Mouse (Mus musculus): ENCODE data around the gene Tmco1.

Gene Tmco1

DNA sequence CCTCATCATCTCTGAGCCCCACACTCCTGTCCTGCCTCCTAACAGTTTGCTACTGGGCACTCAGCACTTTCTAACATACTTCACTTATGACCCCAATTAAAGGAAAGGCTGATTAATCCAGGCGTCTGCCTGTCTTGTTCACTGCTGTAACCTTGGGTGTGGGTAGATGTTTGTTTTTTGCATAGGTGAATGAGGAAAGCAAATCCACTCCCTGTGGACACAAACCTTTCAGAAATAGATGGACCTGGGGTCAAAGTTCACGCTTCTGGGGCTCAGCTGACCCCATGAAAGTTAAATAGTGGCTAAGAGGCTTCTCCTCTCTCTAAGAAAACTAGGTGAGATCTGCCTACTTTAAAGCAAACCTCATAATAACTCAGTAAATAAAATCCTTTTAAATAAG is 66.8 kb downstream of the Tmco1 start:
- DNase-seq, result no peak

DNA sequence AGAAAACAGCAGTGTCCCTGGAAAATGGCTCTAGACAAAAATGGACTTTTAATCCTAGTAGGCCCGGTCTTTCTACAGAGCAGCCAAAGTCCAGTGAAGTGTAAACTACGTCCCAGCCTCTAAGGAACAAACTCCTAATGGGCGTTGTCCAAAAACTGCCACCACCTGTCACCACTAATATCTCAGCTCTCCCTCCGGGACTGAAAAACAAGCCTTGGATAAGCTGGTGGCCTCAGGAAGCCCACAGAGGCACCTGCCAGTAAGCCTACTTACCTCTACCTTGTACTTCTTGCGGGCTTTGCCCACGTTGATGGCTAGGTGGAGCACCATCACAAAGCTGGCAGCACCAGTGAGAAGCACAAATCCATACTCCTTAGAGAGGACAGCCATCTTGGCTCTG is 69.8 kb downstream of the Tmco1 start:
- DNase-seq, result no peak

DNA sequence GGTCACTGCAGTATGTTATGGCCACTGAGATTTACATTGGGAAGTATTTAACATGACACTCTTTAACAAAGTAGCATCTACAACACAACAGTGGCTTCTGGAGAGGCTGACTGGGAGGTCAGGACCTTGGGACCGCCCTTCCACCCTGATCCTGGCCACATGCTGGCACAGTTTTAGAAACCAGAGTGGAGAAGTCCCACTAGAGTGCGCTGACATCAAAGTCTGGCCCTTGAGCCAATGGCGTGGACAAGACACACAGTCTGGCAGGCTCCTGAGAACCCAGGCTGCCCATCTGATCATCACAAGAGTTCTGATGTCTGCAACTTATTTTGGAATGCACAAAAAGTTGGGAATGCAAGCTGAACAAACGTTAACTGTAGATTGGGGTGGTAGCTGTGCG is 71.6 kb downstream of the Tmco1 start:
- DNase-seq, result no peak

DNA sequence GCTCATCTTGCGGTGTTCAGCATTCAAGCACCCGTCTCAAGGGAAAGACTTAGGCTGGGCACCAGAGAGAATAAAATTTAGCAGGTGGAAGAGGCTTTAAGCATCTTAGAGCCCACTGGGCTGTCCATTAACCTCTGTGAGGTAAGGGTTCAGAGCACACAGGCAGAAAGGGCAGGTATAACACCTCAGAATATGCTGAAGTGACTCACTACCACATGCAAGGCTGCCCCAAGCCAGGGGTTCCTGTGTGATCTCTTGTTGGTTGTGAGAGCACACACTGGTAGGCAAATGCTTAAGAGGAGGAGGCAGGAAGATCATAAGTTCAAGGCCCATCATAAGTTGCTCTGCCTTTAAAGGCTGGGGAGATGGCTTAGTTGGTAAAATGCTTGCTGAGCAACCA is 72.0 kb downstream of the Tmco1 start:
- DNase-seq, result no peak

DNA sequence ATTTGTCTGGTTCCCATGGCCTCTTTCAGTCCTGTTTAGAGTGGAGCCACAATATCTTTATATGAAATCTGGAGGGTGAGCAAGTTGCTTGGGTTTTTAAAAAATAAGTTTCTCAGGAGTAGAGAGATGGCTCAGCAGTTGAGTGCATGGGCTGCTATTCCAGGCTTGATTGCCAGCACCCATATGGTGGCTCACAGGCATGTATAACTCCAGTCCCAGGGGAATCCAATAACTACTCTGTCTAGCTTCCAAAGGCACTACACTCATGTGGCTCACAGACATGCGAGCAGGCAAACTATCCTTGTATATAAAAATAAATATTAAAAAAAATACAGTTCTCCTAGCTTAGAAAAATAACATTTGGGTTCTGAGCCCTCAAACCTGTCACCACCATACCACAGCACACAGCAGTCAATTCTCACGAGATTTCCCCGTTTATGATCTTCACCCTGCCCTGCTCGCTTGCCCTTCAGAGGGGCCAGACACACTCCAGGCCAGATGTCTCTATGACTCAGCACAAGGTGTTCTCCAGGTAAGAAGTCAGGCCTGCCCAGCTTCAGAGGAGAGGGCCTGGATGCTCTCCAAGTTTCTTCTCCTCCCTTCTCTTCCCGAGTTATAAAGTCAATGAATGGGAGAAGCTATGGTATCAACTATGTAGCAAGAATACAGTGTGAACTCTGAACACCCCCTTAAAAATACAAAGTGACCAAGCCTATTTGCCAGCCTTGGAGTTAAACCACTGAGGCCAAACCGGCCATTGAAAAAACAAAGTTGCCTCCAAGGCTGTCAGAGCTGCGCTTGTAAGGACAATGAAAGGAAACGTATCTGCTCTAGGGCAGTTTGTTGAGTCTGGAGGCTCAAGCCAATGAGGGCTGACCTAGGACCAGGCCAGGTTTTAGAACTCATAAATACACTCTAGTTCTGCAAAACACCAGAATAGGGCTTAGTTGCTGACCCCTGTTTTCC is 73.2 kb downstream of the Tmco1 start:
- no peak for DNase-seq

DNA sequence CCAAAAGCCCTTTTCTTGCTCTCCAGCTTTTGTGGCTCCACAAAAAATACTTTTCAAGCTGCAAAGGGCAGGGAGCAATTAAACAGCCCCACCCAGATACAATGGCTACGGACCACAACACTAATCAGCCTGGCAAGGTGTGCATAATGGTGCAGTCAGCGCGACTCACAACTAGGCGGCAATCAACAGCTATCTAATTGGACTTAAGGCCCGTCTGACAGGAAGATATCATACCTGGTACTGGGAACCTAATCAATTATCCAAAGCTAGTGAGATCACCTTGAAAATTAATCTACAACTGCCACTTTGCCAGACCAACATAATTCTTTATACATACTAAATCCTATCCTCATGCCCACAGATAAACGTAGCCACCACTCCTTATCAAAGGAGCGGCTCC is 74.1 kb downstream of the Tmco1 start:
- no peak for DNase-seq

DNA sequence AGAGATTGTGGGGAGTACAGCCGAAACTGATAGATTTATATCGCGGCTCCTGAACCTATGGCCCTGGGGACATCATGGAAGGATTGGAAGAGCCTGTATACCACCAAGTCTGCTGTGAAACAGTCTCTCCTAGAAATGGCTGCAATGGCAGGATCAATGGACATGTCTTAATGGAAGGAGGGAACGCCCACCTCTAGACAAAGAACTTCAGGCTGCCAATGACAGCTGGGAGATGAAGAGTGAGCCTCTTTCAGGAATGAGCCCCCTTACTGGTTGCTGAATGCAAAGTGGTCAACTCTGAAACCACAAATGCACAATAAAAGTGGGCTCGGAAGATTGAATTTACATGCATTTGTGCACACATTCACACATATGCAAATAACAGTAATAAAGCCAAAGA is 74.6 kb downstream of the Tmco1 start:
- no peak for DNase-seq

DNA sequence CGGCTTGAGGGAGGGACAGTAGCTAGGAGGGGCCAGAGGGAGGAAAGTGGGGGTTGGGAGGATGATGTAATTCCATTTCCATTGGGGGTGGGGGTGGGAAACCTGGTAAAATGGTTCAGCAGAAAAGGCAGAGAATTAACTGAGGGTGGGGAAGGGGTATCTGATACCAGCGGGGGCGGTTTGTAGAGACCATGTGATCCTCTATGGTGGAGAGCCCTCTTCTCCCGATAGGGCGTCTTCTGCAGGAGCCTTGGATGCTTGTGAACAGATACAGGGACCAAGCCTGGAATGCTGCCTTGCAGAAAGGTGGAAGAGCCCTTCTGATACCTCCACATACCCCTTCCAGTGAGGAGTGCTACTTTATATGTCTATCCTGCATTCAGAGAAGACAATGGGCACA is 75.0 kb downstream of the Tmco1 start:
- no peak for DNase-seq

All from right cerebral cortex, postnatal 4 days (tissue).